Mouse (Mus musculus) gastrocnemius, postnatal 25 days (tissue): Measurements from ENCODE around the gene Fgfr2. TPM values are rescaled to one million over a fixed set of nuclear protein-coding genes. Genes with fewer than 3 reads are reported as not detected.
A peak's percentile ranks its signal among the peaks of the same experiment; 100 is the strongest.

ENCODE experiments used
- DNase-seq: peaks from one replicate; pipeline ENCODE4 v3.0.0; 2022
- long read RNA-seq, 2 experiments: library from polyadenylated mRNA; stranded (forward); transcript quantifications; one replicate each; pipeline ENCODE4 v2.0.0; 2021
- total RNA-seq, 2 experiments: library from RNA; stranded (reverse); gene quantifications; 1 replicate in 1 of 2; 2 replicates in 1 of 2; pipeline ENCODE4 v1.2.3; 2021

The Fgfr2 gene
- under 1 TPM; 0.33 to 0.96 TPM for total RNA-seq
- long read RNA-seq, experiment 1, partial matches to known transcripts = 0 of 70 reads
- long read RNA-seq, experiment 1, other reads (novel, unspliced or antisense) = 70 of 70 reads
- long read RNA-seq, experiment 2, partial matches to known transcripts = 0 of 44 reads
- long read RNA-seq, experiment 2, other reads (novel, unspliced or antisense) = 44 of 44 reads

DNA sequence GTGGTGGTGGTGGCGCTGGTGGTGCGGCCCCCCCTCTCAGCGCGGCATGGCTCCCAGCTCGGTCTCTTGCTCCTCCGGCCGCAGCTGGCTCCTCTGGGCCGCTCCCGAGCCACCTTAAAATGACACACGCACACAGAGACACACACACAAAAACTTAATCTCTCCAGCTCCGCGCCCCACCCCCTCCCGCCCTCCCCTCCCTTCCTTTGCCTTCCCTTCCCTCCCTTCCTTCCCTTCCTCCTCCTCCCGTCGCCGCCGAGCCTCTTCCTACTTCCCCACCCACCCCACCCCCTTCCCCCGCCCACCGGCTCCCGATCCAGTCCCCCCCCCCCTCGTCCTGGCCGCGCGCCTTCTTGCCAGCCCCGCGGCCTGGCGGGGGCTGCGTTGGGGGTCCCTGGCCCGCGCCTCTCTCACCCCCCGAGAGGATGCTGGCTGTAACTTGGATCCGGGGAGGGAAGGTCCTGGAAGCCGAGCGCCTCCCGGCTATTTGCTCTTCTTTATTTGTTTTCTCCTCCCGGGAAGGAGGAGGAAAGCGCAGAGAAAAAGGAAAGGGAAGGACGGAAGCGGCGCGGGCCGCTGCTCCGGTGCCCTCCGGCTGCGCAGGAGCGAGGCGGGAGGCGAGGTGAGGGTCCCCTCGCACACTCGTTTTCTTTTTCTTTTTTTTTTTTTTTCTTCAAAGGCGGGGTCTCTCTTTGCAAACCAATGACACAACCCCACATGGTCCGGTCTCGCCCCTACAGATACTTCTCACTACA lies at the start of gene Fgfr2:
Fgfr2 (minus strand) TSS at position 107 of the 755 bp plus-strand sequence.
- peak; percentile 81 for DNase-seq

GRCm38 (mm10) chr7:133171403-133172032 lies 48.4 kb upstream of the Fgfr2 start:
- DNase-seq = no peak

GRCm38 (mm10) chr7:133168928-133169327 lies 45.8 kb upstream of the Fgfr2 start:
- no peak for DNase-seq

- DNase-seq = no peak
These were observed 44.8 kb upstream of the Fgfr2 start for GRCm38 (mm10) chr7:133167903-133168302.

- DNase-seq = no peak
These were observed 41.6 kb upstream of the Fgfr2 start for GRCm38 (mm10) chr7:133164770-133165169.

DNA sequence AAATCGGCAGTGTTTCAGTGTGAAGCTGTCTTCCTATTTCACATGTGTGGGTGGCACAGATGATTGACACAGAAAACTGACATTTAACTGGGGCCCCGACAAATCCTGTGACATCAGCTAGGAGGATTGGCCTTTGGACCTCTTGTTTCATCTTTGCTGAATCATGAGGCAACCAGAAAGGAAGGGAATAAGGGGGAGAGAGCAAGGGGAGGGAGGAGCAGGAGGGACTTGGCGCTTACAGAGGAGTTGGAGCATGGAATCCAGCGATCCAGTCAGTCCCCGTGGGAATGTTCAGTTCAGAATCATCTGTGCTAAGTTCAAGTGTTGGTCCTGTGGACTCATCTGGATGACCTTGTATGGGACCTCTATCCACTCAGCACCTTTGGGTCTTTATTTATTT lies 39.9 kb upstream of the Fgfr2 start:
- DNase-seq = peak; percentile 29

- DNase-seq = no peak
These were observed 39.0 kb upstream of the Fgfr2 start for GRCm38 (mm10) chr7:133162131-133162530.

- DNase-seq = no peak
These were observed 38.4 kb upstream of the Fgfr2 start for GRCm38 (mm10) chr7:133161362-133162080.

DNA sequence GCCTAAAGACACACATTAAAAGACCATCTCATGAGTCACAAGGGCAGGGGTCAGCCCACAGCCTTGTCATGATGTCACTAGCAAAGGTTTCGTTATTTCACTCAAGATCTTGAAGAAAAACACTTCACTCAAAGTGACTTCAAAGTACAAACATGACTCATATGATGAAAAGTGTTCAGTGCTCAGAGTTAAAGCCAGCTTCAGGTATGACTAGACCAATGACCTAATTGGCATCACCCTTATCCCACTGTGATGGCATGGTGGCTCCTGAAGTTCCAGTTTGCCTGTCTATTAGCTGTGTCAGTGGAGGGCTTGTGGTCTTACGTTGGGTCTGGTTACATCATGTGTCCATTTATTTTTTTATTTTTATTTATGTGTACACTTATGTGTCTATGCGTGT lies 36.4 kb upstream of the Fgfr2 start:
- no peak for DNase-seq

DNA sequence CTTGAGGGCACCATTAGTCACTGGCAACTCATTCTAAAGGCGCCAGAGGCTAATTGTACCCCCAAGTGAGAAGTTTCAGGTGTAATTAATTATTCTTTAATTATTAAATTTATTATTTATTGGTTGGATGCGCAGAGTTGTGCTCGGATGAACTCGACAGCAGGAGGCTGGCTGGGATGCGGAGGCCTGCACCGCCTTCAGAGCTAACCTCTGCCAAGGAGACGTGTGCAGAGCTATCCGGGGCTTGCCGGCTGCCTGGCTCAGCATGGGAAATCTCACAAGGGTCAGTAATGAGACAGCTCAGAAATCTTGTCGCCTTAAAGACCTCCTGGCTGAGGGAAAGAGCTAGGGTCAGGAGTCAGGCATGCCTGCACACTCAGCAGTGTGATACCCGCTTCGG lies 32.5 kb upstream of the Fgfr2 start:
- DNase-seq = no peak

DNA sequence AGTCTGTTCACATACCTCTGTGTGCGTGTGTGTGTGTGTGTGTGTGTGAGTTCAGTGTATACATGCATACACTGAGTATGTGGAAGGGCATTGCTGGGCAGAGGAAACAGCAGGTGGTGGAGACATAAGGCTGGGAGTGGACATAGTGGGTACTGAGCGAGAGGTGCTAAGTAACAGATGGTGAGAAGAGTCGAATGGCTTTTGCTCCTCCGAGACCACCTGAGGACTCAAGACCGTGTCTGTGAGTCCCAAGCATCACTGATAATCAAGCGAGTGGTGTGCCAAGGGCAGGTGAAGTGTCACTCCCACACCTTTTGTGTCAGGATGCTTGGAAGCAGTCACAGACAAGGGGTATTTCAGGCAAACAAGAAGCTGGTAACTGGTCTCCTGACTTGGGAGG lies 31.7 kb upstream of the Fgfr2 start:
- DNase-seq = no peak

DNA sequence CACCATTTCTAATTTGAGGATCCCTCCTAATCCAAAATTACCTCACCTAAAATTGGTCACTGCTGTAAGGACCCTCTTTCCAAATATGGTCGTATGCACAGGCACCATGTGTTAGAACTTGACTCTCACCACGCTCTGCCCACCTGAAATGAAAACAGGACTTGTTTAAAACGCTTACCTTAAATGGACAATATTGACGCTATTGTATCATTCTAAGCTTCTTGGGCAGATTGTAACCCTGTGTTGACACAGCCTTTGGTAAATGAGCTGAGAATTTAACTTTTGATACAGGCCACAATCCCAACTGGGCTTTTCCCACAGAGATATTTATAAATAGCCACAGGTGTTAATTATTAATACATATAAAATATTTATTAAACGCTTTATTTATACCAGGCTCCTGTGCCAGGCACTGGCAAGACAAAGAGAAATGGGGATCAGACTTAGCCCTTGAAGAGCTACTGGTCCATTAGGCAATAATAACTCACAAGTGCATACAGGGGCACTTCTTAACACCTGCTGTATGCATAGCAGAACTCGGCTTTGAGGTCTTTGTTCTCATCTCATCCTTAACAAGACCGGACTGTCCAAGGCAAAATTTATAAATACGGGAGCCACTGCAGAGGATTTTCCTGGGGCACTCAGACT lies 16.7 kb upstream of the Fgfr2 start:
- no peak for DNase-seq

DNA sequence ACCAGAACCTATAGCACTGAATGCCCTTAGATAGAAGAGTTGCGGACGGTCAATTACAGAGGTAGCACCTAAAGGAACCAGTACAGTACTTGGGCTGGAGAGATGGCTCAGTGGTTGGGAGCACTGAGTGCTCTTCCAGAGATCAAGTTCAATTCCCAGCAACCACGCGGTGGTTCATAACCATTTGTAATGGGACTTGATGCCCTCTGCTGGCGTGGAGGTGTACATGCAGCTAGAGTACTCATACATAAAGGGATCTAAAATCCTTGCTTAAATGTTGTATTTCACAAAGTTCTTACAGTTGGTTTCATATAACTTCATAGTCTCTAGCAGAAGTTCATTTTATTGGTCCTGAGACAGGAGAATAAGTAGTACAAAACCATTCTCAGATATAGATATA lies 10.4 kb upstream of the Fgfr2 start:
- no peak for DNase-seq

- DNase-seq = no peak
These were observed 9.6 kb upstream of the Fgfr2 start for GRCm38 (mm10) chr7:133132702-133133101.

DNA sequence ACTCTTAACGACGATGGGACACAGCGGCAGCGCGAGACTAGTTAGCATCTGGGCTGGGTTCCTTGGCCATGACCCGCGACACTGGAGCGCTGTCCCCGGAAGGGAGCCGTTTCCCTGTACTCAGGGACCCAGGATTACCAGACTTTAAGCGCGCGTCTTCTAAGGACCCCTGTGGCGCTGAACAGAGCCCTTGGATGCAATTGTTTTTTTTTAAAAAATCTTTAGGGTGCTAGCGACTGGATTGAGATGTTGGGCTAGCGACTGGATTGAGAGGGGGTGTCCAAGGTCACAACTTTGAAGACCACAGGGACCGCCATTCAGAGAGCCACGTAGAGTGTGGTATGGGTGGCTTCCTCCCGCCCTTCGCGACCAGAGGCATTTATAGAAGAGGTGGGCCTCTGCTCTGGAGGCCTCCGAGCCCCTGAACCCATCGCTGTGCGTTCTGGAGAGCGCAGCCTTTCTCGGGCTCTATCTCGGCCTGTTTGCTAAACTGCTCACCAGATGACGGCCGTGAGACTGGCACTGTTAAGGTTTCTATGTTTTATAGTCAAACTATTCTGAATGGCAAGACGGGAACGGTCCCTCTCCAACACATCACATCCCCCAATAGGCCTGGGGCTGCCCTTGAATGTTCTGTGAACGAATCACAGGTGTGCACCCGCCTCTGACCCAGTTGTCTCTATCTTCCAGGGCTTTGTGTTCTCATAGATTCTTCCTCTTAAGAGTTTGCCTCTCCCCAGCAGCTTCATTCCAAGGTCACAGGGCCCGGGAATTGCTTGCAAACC lies 1.7 kb upstream of the Fgfr2 start:
- peak; percentile 26 for DNase-seq

GRCm38 (mm10) chr7:133123999-133124700 lies 1.0 kb upstream of the Fgfr2 start, which contains the start of gene Ctbp2:
Ctbp2 (minus strand) TSS chr7:133124354.
- peak; percentile 85 for DNase-seq

- no peak for DNase-seq
These were observed 539 bp downstream of the Fgfr2 start for GRCm38 (mm10) chr7:133122379-133123243.

DNA sequence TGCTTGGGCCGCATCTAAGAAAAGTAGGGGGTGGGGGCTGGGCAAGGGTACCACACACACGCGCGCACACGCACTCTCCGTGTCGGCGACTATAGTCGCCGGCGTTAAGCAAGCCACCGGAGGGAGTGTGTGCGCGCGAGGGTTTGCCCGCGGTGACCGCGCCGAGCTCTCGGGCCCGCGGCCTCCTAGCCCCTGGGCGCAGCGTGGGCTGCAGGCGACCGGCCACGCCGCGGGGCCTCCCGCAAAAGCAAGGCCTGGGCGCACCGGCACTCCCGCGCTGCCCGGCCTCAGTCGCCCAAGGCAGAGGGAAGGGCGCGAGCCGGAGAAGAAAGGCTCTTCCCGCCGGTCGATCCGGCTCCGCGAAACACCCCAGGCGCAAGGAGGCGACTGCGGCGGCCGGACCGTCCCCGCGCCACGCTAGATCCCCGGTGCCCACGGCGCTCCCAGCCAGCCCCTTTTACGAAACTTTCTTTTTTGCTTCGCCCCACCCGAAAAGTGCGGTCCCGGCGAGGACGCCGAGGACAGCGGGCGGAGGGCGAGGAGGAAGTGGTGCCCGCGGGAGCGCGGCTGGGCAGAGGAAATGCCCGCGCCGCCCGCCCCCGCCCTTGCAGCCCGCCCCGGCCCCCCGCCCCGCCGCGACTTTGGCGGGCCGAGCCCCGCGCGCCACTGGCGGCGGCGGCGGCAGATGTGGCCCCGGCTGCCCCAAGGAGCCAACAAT lies 1.3 kb downstream of the Fgfr2 start:
- DNase-seq = peak; percentile 43

DNA sequence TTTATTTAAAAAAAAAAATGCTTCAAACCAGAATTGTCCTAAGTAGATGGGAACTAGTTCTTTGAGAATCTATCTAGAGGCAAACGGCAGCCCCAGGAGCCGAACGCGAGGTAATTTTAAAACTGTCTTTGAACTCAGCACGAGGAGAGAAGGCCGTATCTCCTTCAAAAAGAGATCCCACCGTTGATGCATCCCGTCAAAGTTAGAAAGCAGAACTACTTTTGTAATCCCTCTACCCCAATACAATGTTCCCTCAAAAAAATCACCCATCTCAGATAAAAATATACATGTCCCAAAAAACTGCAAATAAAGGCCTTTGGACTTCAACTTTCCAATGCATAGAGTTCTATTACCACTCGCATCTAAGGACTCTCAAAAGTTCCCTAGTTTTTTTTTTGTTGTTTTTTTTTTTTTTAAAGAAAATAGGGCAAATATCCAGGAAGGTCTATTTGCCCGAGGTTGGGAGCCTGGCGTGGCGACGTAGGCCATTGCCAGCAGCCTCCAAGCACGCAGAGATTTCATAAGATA lies 2.0 kb downstream of the Fgfr2 start:
- no peak for DNase-seq
